ENCODE assay signal across 11 mouse cellular contexts in genomic region chr1:60715651-60716196, GRCm38 (mm10). TPM values are rescaled to one million over a fixed set of nuclear protein-coding genes. Genes with fewer than 3 reads are reported as not detected.
DNase-seq lines count a peak whose midpoint lies in the region; ATAC-seq and TF ChIP-seq lines count a peak whose summit lies in the region.
"Had no signal": no experiment of that assay in that cellular context is flagged by ENCODE, and none has a peak within 500 bp of the region (broad histone marks: within the 10 kb centered on the region; RNA-seq: fewer than 3 reads in every experiment).

No protein-coding gene starts in this region.

- H3K4me1 ChIP-seq in limb, embryonic 12.5 days (replicated peaks): peaks cover 6% of the 10 kb centered on the region; the same call in 1 of the 2 replicates
- no peaks in the 10 kb centered on the region for H3K4me1 ChIP-seq in limb, embryonic 10.5 days
- no peaks in the 10 kb centered on the region for H3K4me1 ChIP-seq in kidney, postnatal 0 days (replicated peaks; ENCODE audit: insufficient read depth, low read length)
- H3K4me1 ChIP-seq in olfactory bulb, adult 2 months (ENCODE audit: control insufficient read depth, insufficient read depth, low read length): no peaks in the 10 kb centered on the region

- no peaks in the 10 kb centered on the region for H3K36me3 ChIP-seq in limb, embryonic 12.5 days
- H3K36me3 ChIP-seq in limb, embryonic 10.5 days: no peaks in the 10 kb centered on the region
- no peaks in the 10 kb centered on the region for H3K36me3 ChIP-seq in kidney, postnatal 0 days (ENCODE audit: insufficient read depth, low read length)

- no peaks in the 10 kb centered on the region for H3K27me3 ChIP-seq in limb, embryonic 12.5 days
- H3K27me3 ChIP-seq in limb, embryonic 10.5 days (ENCODE audit: low read depth, poor library complexity, severe bottlenecking): no peaks in the 10 kb centered on the region
- H3K27me3 ChIP-seq in kidney, postnatal 0 days (ENCODE audit: insufficient read depth, low read length): no peaks in the 10 kb centered on the region

- no peak for TF ChIP-seq CTCF in kidney, postnatal 0 days (IDR thresholded peaks at IDR 0.05; ENCODE audit: low read depth)
- no peak for TF ChIP-seq CTCF in olfactory bulb, adult 2 months (IDR thresholded peaks at IDR 0.05; ENCODE audit: insufficient read depth, low read depth, low read length)

- TF ChIP-seq POLR2A in olfactory bulb, adult 2 months (IDR thresholded peaks at IDR 0.05; ENCODE audit: insufficient read depth, low read depth, low read length): no peak

- H3K4me3 ChIP-seq in limb, embryonic 12.5 days (replicated peaks): no peak overlapping the region
- no peak overlapping the region for H3K4me3 ChIP-seq in limb, embryonic 10.5 days
- no peak overlapping the region for H3K4me3 ChIP-seq in kidney, postnatal 0 days (replicated peaks; ENCODE audit: low read depth, low read length)
- no peak overlapping the region for H3K4me3 ChIP-seq in olfactory bulb, adult 2 months (ENCODE audit: insufficient read depth, low read depth, low read length)

- WGBS in limb, embryonic 12.5 days: 50% methylated on average over 8 of the region's 8 CpGs
- WGBS in limb, embryonic 10.5 days: 68% methylated on average over 8 of the region's 8 CpGs
- WGBS in kidney, postnatal 0 days: 37% methylated on average over 8 of the region's 8 CpGs
- WGBS in olfactory bulb, adult 2 months: 18% methylated on average over 8 of the region's 8 CpGs

- no peaks in the 10 kb centered on the region for H3K9me3 ChIP-seq in limb, embryonic 12.5 days
- no peaks in the 10 kb centered on the region for H3K9me3 ChIP-seq in limb, embryonic 10.5 days (replicated peaks)
- no peaks in the 10 kb centered on the region for H3K9me3 ChIP-seq in kidney, postnatal 0 days (replicated peaks; ENCODE audit: low read length)

- no peak overlapping the region for H3K4me2 ChIP-seq in limb, embryonic 12.5 days
- no peak overlapping the region for H3K4me2 ChIP-seq in kidney, postnatal 0 days (ENCODE audit: low read length)

- H3K9ac ChIP-seq in limb, embryonic 12.5 days (replicated peaks): no peak overlapping the region
- H3K9ac ChIP-seq in kidney, postnatal 0 days (ENCODE audit: low read depth, low read length): no peak overlapping the region

- peak overlapping the region; percentile 41; the same call in 1 of the 2 replicates for H3K27ac ChIP-seq in limb, embryonic 12.5 days
- no peak overlapping the region for H3K27ac ChIP-seq in limb, embryonic 10.5 days
- H3K27ac ChIP-seq in kidney, postnatal 0 days: peak overlapping the region; percentile 36; the same call in 1 of the 2 replicates
- H3K27ac ChIP-seq in olfactory bulb, adult 2 months (ENCODE audit: insufficient read depth, low read depth, low read length): peak overlapping the region; percentile 15; the same call in 1 of the 2 replicates

- ATAC-seq in limb, embryonic 12.5 days (ENCODE audit: insufficient number of reproducible peaks, insufficient read depth, low FRiP score, low TSS enrichment, low read depth): no peak
- ATAC-seq in kidney, postnatal 0 days (replicated peaks; ENCODE audit: low FRiP score, low read depth): no peak
- no peak for ATAC-seq in frontal cortex, adult (ENCODE audit: low TSS enrichment)
- ATAC-seq in activated CD4-positive, CD25-positive, alpha-beta regulatory T cell, adult 4 months: no peak
- ATAC-seq: hindbrain, embryonic 16.5 days; Patski had no signal

- no peak for DNase-seq in limb, embryonic 10.5 days (ENCODE audit: low spot score)
- DNase-seq in heart, adult 9 months (ENCODE audit: low spot score in 2 of 2): peak; percentile 77 to 80
- peak; percentile 68 for DNase-seq in kidney, postnatal 0 days (ENCODE audit: low spot score)
- DNase-seq in natural killer cell, adult 2 months (ENCODE audit: low spot score in 2 of 2): no peak
- DNase-seq: thymus, postnatal 4 days had no signal

RNA-seq across cellular contexts. Expression of gene Cd28, which starts 0.9 kb away (rescaled TPM):
- polyA plus RNA-seq in limb, embryonic 12.5 days (2016; fragmentation: Nextera tagmentation; extraction: Ambion mirVana): 0.05 and 0.06 TPM in 2 replicates
- polyA plus RNA-seq in limb, embryonic 10.5 days (2016; fragmentation: Nextera tagmentation; extraction: Ambion mirVana): 0.08 and 0.09 TPM in 2 replicates
- polyA plus RNA-seq in kidney, postnatal 0 days (2015; fragmentation: Nextera tagmentation; extraction: Ambion mirVana): 0.10 and 0.16 TPM in 2 replicates
- polyA plus RNA-seq in olfactory bulb, adult 2 months (2012; ENCODE audit: insufficient read depth, insufficient read length, low replicate concordance, missing spikeins): not detected in 2 replicates
- polyA plus RNA-seq in activated CD4-positive, CD25-positive, alpha-beta regulatory T cell, adult 4 months (2017; shearing (Covaris generic)): 100 to 1,000 TPM; 257 to 298 TPM
- polyA plus RNA-seq: Patski had no signal

Comparison
In these comparisons a context has a peak if more than half of its experiments do, and no peak if none do; other contexts are left out.
1. DNase-seq: peak in heart, adult 9 months (2 of 2) and kidney, postnatal 0 days (single experiment); none in limb, embryonic 10.5 days (single experiment) and natural killer cell, adult 2 months (0 of 2).
2. RNA of gene Cd28, which starts 0.9 kb away (polyA plus RNA-seq): 257 to 298 TPM in activated CD4-positive, CD25-positive, alpha-beta regulatory T cell, adult 4 months and not detected in olfactory bulb, adult 2 months; 0.10 to 0.16 TPM in kidney, postnatal 0 days, 0.08 to 0.09 TPM in limb, embryonic 10.5 days and 0.05 to 0.06 TPM in limb, embryonic 12.5 days; every median in the first group is over 10 times any median in the second.